Mouse (Mus musculus) ES-E14 (cell line): ENCODE measurements around the gene Camk2n1. TPM values are rescaled to one million over a fixed set of nuclear protein-coding genes. Genes with fewer than 3 reads are reported as not detected.

ENCODE experiments used
- DNase-seq: peaks from one replicate; pipeline ENCODE4 v3.0.0-alpha.2; 2013; ENCODE audit warnings: low read depth, low spot score
- H3K27ac ChIP-seq: 2 replicates; pipeline ENCODE4 v1.5.1; 2012; ENCODE audit warnings: low read depth, mild to moderate bottlenecking, low read length, moderate library complexity, mixed read lengths; ENCODE audit not compliant: poor library complexity, insufficient read depth, severe bottlenecking
- H3K36me3 ChIP-seq: 2 replicates; pipeline ENCODE4 v1.6.1; 2012; ENCODE audit warnings: mild to moderate bottlenecking, low read length, moderate library complexity, mixed read lengths; ENCODE audit not compliant: control insufficient read depth, poor library complexity, insufficient read depth, severe bottlenecking
- H3K4me1 ChIP-seq, 2 experiments: fragments of 150-350 bp in 1 of 2; sonication (generic) in 1 of 2; 2 replicates each; pipeline ENCODE4 v1.6.1; 2012; ENCODE audit warnings: low read length in 2 of 2, mild to moderate bottlenecking in 1 of 2, mixed read lengths in 1 of 2; ENCODE audit not compliant: control insufficient read depth in 2 of 2, insufficient read depth in 2 of 2, poor library complexity in 1 of 2
- H3K4me3 ChIP-seq, 2 experiments: fragments of 150-350 bp in 1 of 2; sonication (generic) in 1 of 2; 2 replicates each; pipeline ENCODE4 v1.5.1; 2012; ENCODE audit warnings: low read length in 2 of 2, low read depth in 1 of 2, mild to moderate bottlenecking in 1 of 2, mixed read lengths in 1 of 2; ENCODE audit not compliant: insufficient read depth in 1 of 2, poor library complexity in 1 of 2, severe bottlenecking in 1 of 2
- H3K9ac ChIP-seq: 2 replicates; pipeline ENCODE4 v1.6.1; 2012; ENCODE audit warnings: low read depth, mild to moderate bottlenecking, low read length, mixed read lengths; ENCODE audit not compliant: poor library complexity, insufficient read depth, severe bottlenecking
- H3K9me3 ChIP-seq: fragments of 150-350 bp; sonication (generic); 2 replicates; pipeline ENCODE4 v1.6.1; 2012; ENCODE audit warnings: low read depth, mild to moderate bottlenecking, low read length; ENCODE audit not compliant: control insufficient read depth, insufficient read depth
- CHD2 ChIP-seq: IDR thresholded peaks from 2 replicates; pipeline ENCODE4 v1.6.1; 2014; ENCODE audit warnings: mild to moderate bottlenecking, low read depth, low read length, inconsistent platforms
- HCFC1 ChIP-seq: IDR thresholded peaks from 2 replicates; pipeline ENCODE4 v1.6.1; 2012; ENCODE audit warnings: low read length, inconsistent platforms, borderline replicate concordance; ENCODE audit not compliant: insufficient read depth
- MAFK ChIP-seq: IDR thresholded peaks from 2 replicates; pipeline ENCODE4 v1.6.1; 2014; ENCODE audit warnings: mild to moderate bottlenecking, low read depth, low read length, inconsistent platforms; ENCODE audit not compliant: insufficient read depth
- ZC3H11A ChIP-seq: IDR thresholded peaks from 2 replicates; pipeline ENCODE4 v1.6.1; 2012; ENCODE audit warnings: low read depth, mild to moderate bottlenecking, inconsistent platforms, low read length, borderline replicate concordance
- ZNF384 ChIP-seq: IDR thresholded peaks from 2 replicates; pipeline ENCODE4 v1.6.1; 2012; ENCODE audit warnings: low read depth, low read length, inconsistent platforms
- in situ Hi-C, 2 experiments: fragments of 600-800 bp; cut with MboI; formaldehyde crosslinking; loops; one replicate each; pipeline ENCODE4 v1.15.1; 2025; ENCODE audit warnings: low sequenced_read_pairs in 2 of 2, inconsistent platforms in 1 of 2; ENCODE audit not compliant: unreplicated experiment in 2 of 2
- total RNA-seq: library from RNA; depleted of rRNA; stranded (reverse); fragments of 300-350 nt; gene quantifications from 2 replicates; pipeline ENCODE4 v1.2.3, GENCODE M21; 2012

Gene Camk2n1
- total RNA-seq, 1 experiment: 1.4 TPM

DNA sequence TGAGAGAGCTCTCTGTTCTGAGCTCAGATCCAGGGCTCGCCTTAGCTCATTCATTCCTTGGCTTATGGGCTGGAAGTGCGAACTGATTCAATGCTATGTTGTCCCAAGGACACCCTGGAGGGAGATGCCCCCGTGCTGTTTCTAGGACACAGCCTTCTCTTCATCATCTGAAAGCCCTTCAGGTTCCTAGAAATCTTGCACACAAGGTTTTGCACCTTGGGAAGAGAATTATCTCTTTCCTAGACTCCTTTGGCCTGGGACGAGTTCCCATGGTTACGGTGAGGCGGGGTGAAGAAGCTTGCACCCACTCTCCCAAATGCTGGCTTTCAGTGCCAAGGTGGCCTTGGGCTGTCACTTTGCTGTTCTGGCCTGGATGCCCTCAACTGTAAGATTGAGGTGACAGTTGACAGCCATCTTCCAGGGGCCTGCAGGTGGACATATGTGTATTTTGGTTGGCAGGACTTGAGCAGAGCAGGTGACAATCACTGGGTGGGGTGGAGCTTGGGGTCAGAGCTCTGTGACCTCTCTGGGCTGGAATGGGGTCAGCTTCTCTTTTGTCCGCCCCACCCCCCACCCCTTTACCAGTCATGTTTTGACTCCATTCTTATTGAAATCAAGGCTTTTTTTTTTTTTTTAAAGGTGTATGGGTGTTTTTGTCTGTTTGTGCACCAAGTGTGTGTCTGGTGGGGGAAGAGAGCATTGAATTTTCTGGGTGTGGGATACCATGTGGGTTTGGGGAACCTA is 5.1 kb upstream of the Camk2n1 start:
- Histone ChIP-seq H3K9me3 (no peaks in the 10 kb centered on the region), H3K9ac (no peak overlapping the region; the same call in 1 of the 2 replicates), H3K36me3 (no peaks in the 10 kb centered on the region), H3K4me3 (no peak overlapping the region), H3K27ac (peak overlapping the region; percentile 75; the same call in 1 of the 2 replicates), H3K4me1 (peaks cover 17 to 60% of the 10 kb centered on the region in 2 experiments)
- TF ChIP-seq ZC3H11A (no peak), MAFK (0 out of 2 replicates have a peak, but pooled peaks have one; percentile 29), CHD2 (no peak), HCFC1 (no peak), ZNF384 (peak; percentile 95)
- in situ Hi-C loops: loop anchor here in 1 of 2 experiments (10.0 kb wide), 3 partner anchors 106 to 406 kb away; no protein-coding TSS in a partner anchor
- no peak for DNase-seq

DNA sequence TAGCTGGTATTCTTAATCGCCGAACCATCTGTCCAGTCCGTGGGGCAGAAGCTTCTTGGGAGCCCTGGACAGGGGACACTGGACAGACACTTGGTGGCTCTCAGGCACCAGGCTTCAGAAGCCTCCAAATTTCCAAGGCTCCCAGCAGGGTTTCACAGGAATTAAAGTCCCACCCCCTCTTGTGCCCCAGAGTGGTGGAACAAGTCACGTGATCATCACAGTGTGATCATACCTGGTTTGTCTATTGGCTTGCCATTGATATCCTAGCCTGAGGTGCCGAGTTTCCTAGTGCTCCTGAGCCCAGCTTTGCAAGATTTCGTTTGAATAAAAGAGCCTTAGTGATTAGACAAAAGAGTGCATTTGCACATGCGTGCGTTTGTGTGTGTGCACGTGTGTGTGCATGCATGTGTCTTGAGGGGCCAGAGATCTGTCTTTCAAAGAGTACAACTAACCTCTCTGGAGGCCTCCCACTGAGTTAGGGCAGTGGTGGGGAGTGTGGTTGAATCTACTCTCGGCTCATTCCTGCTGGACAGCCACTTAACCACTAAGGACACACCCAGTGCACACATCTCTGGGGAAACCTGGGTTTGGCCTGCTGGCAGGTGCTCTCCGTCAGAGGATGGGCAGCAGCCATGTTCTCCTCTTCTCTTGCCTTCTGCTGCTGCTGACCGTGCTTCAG is 4.3 kb upstream of the Camk2n1 start:
- no peaks in the 10 kb centered on the region for H3K9me3 ChIP-seq
- no peak overlapping the region; a peak in 1 of 4 replicates for H3K4me3 ChIP-seq
- peak overlapping the region; percentile 75; the same call in 1 of the 2 replicates for H3K27ac ChIP-seq
- no peaks in the 10 kb centered on the region for H3K36me3 ChIP-seq
- no peak for TF ChIP-seq ZNF384
- no peak for TF ChIP-seq MAFK
- TF ChIP-seq CHD2: no peak
- TF ChIP-seq ZC3H11A: no peak
- no peak for TF ChIP-seq HCFC1
- no peak for DNase-seq
- peaks cover 15 to 53% of the 10 kb centered on the region in 2 experiments for H3K4me1 ChIP-seq
- in situ Hi-C loops: loop anchor here in 1 of 2 experiments (10.0 to 25.0 kb wide), 4 partner anchors 105 to 1388 kb away; partner anchors contain the start of gene Pax7
- H3K9ac ChIP-seq: no peak overlapping the region; the same call in 1 of the 2 replicates

DNA sequence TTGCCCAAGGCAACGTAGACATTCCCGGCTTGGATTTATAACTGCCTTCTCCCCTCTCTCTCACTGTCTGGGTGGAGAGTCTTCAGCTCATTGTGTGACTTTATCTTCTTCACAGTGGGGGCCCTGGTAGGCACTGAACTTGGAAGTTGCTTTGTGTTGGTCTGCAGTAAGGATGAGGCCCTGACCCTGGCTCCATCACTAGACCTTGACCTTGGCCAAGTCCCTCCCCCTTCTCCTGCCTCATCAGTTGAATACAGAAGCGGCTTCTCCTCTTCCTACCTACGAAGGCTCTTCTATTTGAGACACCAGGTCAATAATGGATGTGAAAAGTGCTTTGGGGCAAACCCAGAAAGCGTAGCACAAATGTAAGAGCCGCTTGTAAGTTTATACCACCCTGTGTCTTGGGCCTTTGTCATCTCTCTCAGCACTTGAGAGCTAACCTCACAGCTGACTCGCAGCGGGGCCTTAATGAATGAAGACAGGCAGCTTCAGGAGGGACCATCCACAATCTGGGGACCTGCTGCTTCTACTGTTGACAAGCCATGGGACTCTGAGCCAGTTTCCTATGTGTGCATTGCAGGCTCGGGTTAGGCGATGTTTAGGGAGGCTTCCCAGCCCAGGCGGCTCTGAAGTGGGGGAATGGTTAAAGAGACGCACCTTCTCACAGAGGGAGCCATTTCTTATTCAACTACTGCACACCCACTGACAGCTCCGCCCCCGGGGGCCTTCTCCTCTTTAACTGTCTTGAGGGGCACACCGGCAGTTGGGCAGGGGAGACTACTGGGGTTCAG is 1.6 kb upstream of the Camk2n1 start:
- TF ChIP-seq HCFC1 (0 out of 2 replicates have a peak, but pooled peaks have one; percentile 15), ZC3H11A (no peak)
- H3K9ac ChIP-seq: peak overlapping the region; percentile 23; the same call in 1 of the 2 replicates
- DNase-seq: no peak
- H3K27ac ChIP-seq: peak overlapping the region; percentile 6; the same call in 1 of the 2 replicates
- no peaks in the 10 kb centered on the region for H3K36me3 ChIP-seq
- no peaks in the 10 kb centered on the region for H3K9me3 ChIP-seq
- in situ Hi-C loops: loop anchor here in 1 of 2 experiments (25.0 kb wide), 1 partner anchor 1385 kb away; the partner anchor contains the start of gene Pax7
- peaks cover 11 to 46% of the 10 kb centered on the region in 2 experiments for H3K4me1 ChIP-seq
- H3K4me3 ChIP-seq: peak overlapping the region in 1 of 2 experiments; percentile 82; a peak in 2 of 4 replicates
